Mouse (Mus musculus): ENCODE data around the gene Nbas.

The Nbas gene

GRCm38 (mm10) chr12:13389644-13390043, 120.7 kb downstream of the Nbas start:
- no peak for DNase-seq (ENCODE audit: low spot score)

- DNase-seq (ENCODE audit: low spot score), result no peak
These were observed 141.3 kb downstream of the Nbas start for GRCm38 (mm10) chr12:13410191-13410590.

- DNase-seq (ENCODE audit: low spot score), result no peak
These were observed 149.7 kb downstream of the Nbas start for GRCm38 (mm10) chr12:13418651-13419050.

- no peak for DNase-seq (ENCODE audit: low spot score)
These were observed 161.3 kb downstream of the Nbas start for GRCm38 (mm10) chr12:13430219-13430618.

- DNase-seq (ENCODE audit: low spot score), result no peak
These were observed 175.9 kb downstream of the Nbas start for GRCm38 (mm10) chr12:13444653-13445431.

- no peak for DNase-seq (ENCODE audit: low spot score)
These were observed 176.6 kb downstream of the Nbas start for GRCm38 (mm10) chr12:13445486-13446065.

GRCm38 (mm10) chr12:13448916-13449315, 180.0 kb downstream of the Nbas start:
- DNase-seq (ENCODE audit: low spot score), result no peak

- DNase-seq (ENCODE audit: low spot score), result no peak
These were observed 183.1 kb downstream of the Nbas start for GRCm38 (mm10) chr12:13452050-13452449.

- no peak for DNase-seq (ENCODE audit: low spot score)
These were observed 191.4 kb downstream of the Nbas start for GRCm38 (mm10) chr12:13460223-13460853.

GRCm38 (mm10) chr12:13461558-13462153, 192.7 kb downstream of the Nbas start:
- DNase-seq (ENCODE audit: low spot score), result no peak

- DNase-seq (ENCODE audit: low spot score), result no peak
These were observed 193.5 kb downstream of the Nbas start for GRCm38 (mm10) chr12:13462397-13462796.

- DNase-seq (ENCODE audit: low spot score), result no peak
These were observed 196.6 kb downstream of the Nbas start for GRCm38 (mm10) chr12:13465554-13465953.

- DNase-seq (ENCODE audit: low spot score), result no peak
These were observed 205.9 kb downstream of the Nbas start for GRCm38 (mm10) chr12:13474881-13475280.

- DNase-seq (ENCODE audit: low spot score), result no peak
These were observed 210.2 kb downstream of the Nbas start for GRCm38 (mm10) chr12:13479163-13479562.

GRCm38 (mm10) chr12:13486278-13486677, 217.3 kb downstream of the Nbas start:
- DNase-seq (ENCODE audit: low spot score), result no peak

GRCm38 (mm10) chr12:13497211-13497610, 228.3 kb downstream of the Nbas start:
- DNase-seq (ENCODE audit: low spot score), result no peak

- no peak for DNase-seq (ENCODE audit: low spot score)
These were observed 230.4 kb downstream of the Nbas start for GRCm38 (mm10) chr12:13499237-13499889.

- no peak for DNase-seq (ENCODE audit: low spot score)
These were observed 231.3 kb downstream of the Nbas start for GRCm38 (mm10) chr12:13500191-13500590.

- DNase-seq (ENCODE audit: low spot score), result no peak
These were observed 236.0 kb downstream of the Nbas start for GRCm38 (mm10) chr12:13504771-13505444.

- no peak for DNase-seq (ENCODE audit: low spot score)
These were observed 249.1 kb downstream of the Nbas start for GRCm38 (mm10) chr12:13518082-13518481.

GRCm38 (mm10) chr12:13519413-13519812, 250.5 kb downstream of the Nbas start:
- no peak for DNase-seq (ENCODE audit: low spot score)
